10 mouse cellular contexts compared by ENCODE assay signal in genomic region chr11:43549701-43550100, GRCm38 (mm10). TPM values are rescaled to one million over a fixed set of nuclear protein-coding genes. Genes with fewer than 3 reads are reported as not detected.
DNase-seq lines count a peak whose midpoint lies in the region; ATAC-seq lines count a peak whose summit lies in the region.
"Had no signal": no experiment of that assay in that cellular context is flagged by ENCODE, and none has a peak within 500 bp of the region (broad histone marks: within the 10 kb centered on the region; RNA-seq: fewer than 3 reads in every experiment).

No protein-coding gene starts in this region.

- no peak overlapping the region for H3K4me2 ChIP-seq in kidney, embryonic 15.5 days

- WGBS in kidney, embryonic 15.5 days: 28% methylated on average over 11 of the region's 11 CpGs

- H3K4me1 ChIP-seq in kidney, embryonic 15.5 days: peaks cover 64% of the 10 kb centered on the region

- DNase-seq in adrenal gland, adult 2 months: peak; percentile 71
- no peak for DNase-seq in adrenal gland, adult 8-10 months
- peak; percentile 43 for DNase-seq in MN1 (ENCODE audit: low spot score)
- peak; percentile 61 to 81 for DNase-seq in heart, adult 18-20 months
- peak; percentile 72 for DNase-seq in lung, postnatal 10 days
- no peak for DNase-seq in urinary bladder, postnatal 10 days (ENCODE audit: low spot score)

- no peak overlapping the region for H3K9ac ChIP-seq in kidney, embryonic 15.5 days

- ATAC-seq in kidney, embryonic 15.5 days (replicated peaks; ENCODE audit: low FRiP score): peak; percentile 41
- ATAC-seq in inflammation-experienced regulatory T-cells, adult 6 months: no peak

- no peaks in the 10 kb centered on the region for H3K27me3 ChIP-seq in kidney, embryonic 15.5 days

- H3K4me3 ChIP-seq in kidney, embryonic 15.5 days (replicated peaks): no peak overlapping the region

- peaks cover 9% of the 10 kb centered on the region; the same call in 1 of the 2 replicates for H3K36me3 ChIP-seq in kidney, embryonic 15.5 days

- no peaks in the 10 kb centered on the region for H3K9me3 ChIP-seq in kidney, embryonic 15.5 days (replicated peaks)

- peak overlapping the region; percentile 76 for H3K27ac ChIP-seq in kidney, embryonic 15.5 days

RNA-seq across cellular contexts. Expression of gene Ccnjl, which starts 21.1 kb away (rescaled TPM):
- total RNA-seq in adrenal gland, adult 2 months (2021): 1 to 10 TPM; 2.0 to 2.4 TPM
- polyA plus RNA-seq in adrenal gland, adult 2 months (2012; rRNA removed): 3.1 and 3.2 TPM in 2 replicates
- total RNA-seq in adrenal gland, adult 8-10 months (2022): 1 to 10 TPM; 1.8 to 4.8 (median 2.5) TPM
- 1 to 10 TPM; 1.3 to 1.6 TPM for total RNA-seq in heart, adult 18-20 months (2021)
- 27.0 and 29.2 TPM in 2 replicates for polyA plus RNA-seq in kidney, embryonic 15.5 days (2015; fragmentation: Nextera tagmentation; extraction: Ambion mirVana)
- polyA plus RNA-seq in inflammation-experienced regulatory T-cells, adult 6 months (2017; shearing (Covaris generic)): not detected

RNA-seq across cellular contexts. Expression of gene 4933415A04Rik, which starts 37.1 kb away (rescaled TPM):
- total RNA-seq in adrenal gland, adult 2 months (2021): under 1 TPM; 0.32 to 0.45 TPM
- polyA plus RNA-seq in adrenal gland, adult 2 months (2012; rRNA removed): 0.08 and 0.23 TPM in 2 replicates
- total RNA-seq in adrenal gland, adult 8-10 months (2022): under 1 TPM; 0.35 to 0.70 (median 0.41) TPM
- total RNA-seq in heart, adult 18-20 months (2021): under 1 TPM; 0.20 to 0.36 TPM
- 7.0 and 8.2 TPM in 2 replicates for polyA plus RNA-seq in kidney, embryonic 15.5 days (2015; fragmentation: Nextera tagmentation; extraction: Ambion mirVana)
- under 1 TPM in 1 of 3 experiments, not detected in 2; 0.16 TPM for polyA plus RNA-seq in inflammation-experienced regulatory T-cells, adult 6 months (2017; shearing (Covaris generic))

RNA-seq across cellular contexts. Expression of gene Fabp6, which starts 51.6 kb away (rescaled TPM):
- not detected for total RNA-seq in adrenal gland, adult 2 months (2021)
- polyA plus RNA-seq in adrenal gland, adult 2 months (2012; rRNA removed): not detected in 2 replicates
- not detected for total RNA-seq in adrenal gland, adult 8-10 months (2022)
- not detected for total RNA-seq in heart, adult 18-20 months (2021)
- not detected in 2 replicates for polyA plus RNA-seq in kidney, embryonic 15.5 days (2015; fragmentation: Nextera tagmentation; extraction: Ambion mirVana)
- not detected for polyA plus RNA-seq in inflammation-experienced regulatory T-cells, adult 6 months (2017; shearing (Covaris generic))
- total RNA-seq: adrenal gland, adult 18-20 months; hematopoietic stem cell, adult 5-6 weeks had no signal

Comparison
In these comparisons a context has a peak if more than half of its experiments do, and no peak if none do; other contexts are left out.
1. DNase-seq: peak in adrenal gland, adult 2 months (single experiment), MN1 (single experiment), heart, adult 18-20 months (2 of 2) and lung, postnatal 10 days (single experiment); none in adrenal gland, adult 8-10 months (single experiment) and urinary bladder, postnatal 10 days (single experiment).